Mouse (Mus musculus): ENCODE results near the gene Saa3. TPM values are rescaled to one million over a fixed set of nuclear protein-coding genes. Genes with fewer than 3 reads are reported as not detected.
A peak's percentile ranks its signal among the peaks of the same experiment; 100 is the strongest.
"Not testable (repeated sequence)": the region's sequence is repeated elsewhere in the genome, so short reads cannot be mapped to it uniquely, and the experiment has no call there.

Gene Saa3
- 0.52 TPM in 1 of 2 replicates, not detected in the other for total RNA-seq (2021)
- long read RNA-seq, partial matches to known transcripts = 0 of 1 reads
- long read RNA-seq, other reads (novel, unspliced or antisense) = 0 of 1 reads

- DNase-seq = no peak
Measured at GRCm38 (mm10) chr7:46715600-46715999, at the start of gene Saa3. Gene Saa3, minus strand, starts transcription at chr7:46715700.

- DNase-seq = no peak
Measured at GRCm38 (mm10) chr7:46764672-46765071, 49.2 kb upstream of the Saa3 start.

GRCm38 (mm10) chr7:46762601-46763000, 47.1 kb upstream of the Saa3 start:
- DNase-seq = no peak

- DNase-seq = no peak
Measured at GRCm38 (mm10) chr7:46761049-46761795, 45.7 kb upstream of the Saa3 start.

GRCm38 (mm10) chr7:46751490-46751889, 36.0 kb upstream of the Saa3 start, which contains the start of gene Saa2:
Gene Saa2, plus strand, starts transcription at chr7:46751790.
- DNase-seq = no peak

GRCm38 (mm10) chr7:46748459-46748858, 33.0 kb upstream of the Saa3 start:
- no peak for DNase-seq

- no peak for DNase-seq
Measured at GRCm38 (mm10) chr7:46746381-46746780, 30.9 kb upstream of the Saa3 start.

GRCm38 (mm10) chr7:46745816-46746215, 30.3 kb upstream of the Saa3 start:
- peak; percentile 22 for DNase-seq

GRCm38 (mm10) chr7:46742880-46743279, 27.4 kb upstream of the Saa3 start, which contains the start of gene Saa1:
Gene Saa1, minus strand, starts transcription at chr7:46742980.
- not testable (repeated sequence) for DNase-seq

GRCm38 (mm10) chr7:46740041-46740440, 24.5 kb upstream of the Saa3 start:
- DNase-seq = not testable (repeated sequence)

- no peak for DNase-seq
Measured at GRCm38 (mm10) chr7:46738561-46739460, 23.3 kb upstream of the Saa3 start.

GRCm38 (mm10) chr7:46734983-46735382, 19.5 kb upstream of the Saa3 start:
- DNase-seq = no peak

GRCm38 (mm10) chr7:46732458-46732857, 17.0 kb upstream of the Saa3 start, which contains the start of gene Saa4:
Gene Saa4, minus strand, starts transcription at chr7:46732603.
- DNase-seq = no peak

- DNase-seq = no peak
Measured at GRCm38 (mm10) chr7:46727584-46727983, 12.1 kb upstream of the Saa3 start.

GRCm38 (mm10) chr7:46724396-46724795, 8.9 kb upstream of the Saa3 start:
- no peak for DNase-seq

GRCm38 (mm10) chr7:46723849-46724248, 8.3 kb upstream of the Saa3 start:
- DNase-seq = no peak

GRCm38 (mm10) chr7:46723354-46723753, 7.9 kb upstream of the Saa3 start:
- no peak for DNase-seq

GRCm38 (mm10) chr7:46720460-46720859, 5.0 kb upstream of the Saa3 start:
- no peak for DNase-seq

GRCm38 (mm10) chr7:46719526-46719925, 4.0 kb upstream of the Saa3 start:
- DNase-seq = no peak

- DNase-seq = no peak
Measured at GRCm38 (mm10) chr7:46718591-46719270, 3.2 kb upstream of the Saa3 start.

- DNase-seq = peak; percentile 17
Measured at GRCm38 (mm10) chr7:46716897-46717296, 1.4 kb upstream of the Saa3 start.

GRCm38 (mm10) chr7:46714518-46714917, 982 bp downstream of the Saa3 start:
- peak; percentile 62 for DNase-seq
